Mouse (Mus musculus) MEL (cell line): ENCODE results near the gene Cenpu. TPM values are rescaled to one million over a fixed set of nuclear protein-coding genes. Genes with fewer than 3 reads are reported as not detected.

Experiments used
- DNase-seq: peaks from one replicate; pipeline ENCODE4 v3.0.0; 2011; ENCODE audit warnings: low read depth, low spot score
- H3K27ac ChIP-seq: 2 replicates; pipeline ENCODE4 v1.5.1; 2012; ENCODE audit warnings: low read depth, mild to moderate bottlenecking, control low read depth, low read length, moderate library complexity; ENCODE audit not compliant: control insufficient read depth
- H3K27me3 ChIP-seq, 2 experiments: fragments of 150-350 bp in 1 of 2; sonication (generic) in 1 of 2; 2 replicates each; pipeline ENCODE4 v1.6.1; 2012; ENCODE audit warnings: low read length in 2 of 2, mild to moderate bottlenecking in 2 of 2, improper control_type of control experiment in 1 of 2, moderate library complexity in 1 of 2; ENCODE audit not compliant: insufficient read depth in 2 of 2, control insufficient read depth in 1 of 2
- H3K36me3 ChIP-seq, 2 experiments: 2 replicates each; pipeline ENCODE4 v1.6.1; 2012 to 2014; ENCODE audit warnings: low read length in 2 of 2, improper control_type of control experiment in 1 of 2, inconsistent platforms in 1 of 2, mild to moderate bottlenecking in 1 of 2; ENCODE audit not compliant: insufficient read depth in 2 of 2, control insufficient read depth in 1 of 2
- H3K4me1 ChIP-seq, 2 experiments: fragments of 150-350 bp in 1 of 2; sonication (generic) in 1 of 2; 2 replicates each; pipeline ENCODE4 v1.6.1; 2012; ENCODE audit warnings: low read length in 2 of 2, improper control_type of control experiment in 1 of 2, mild to moderate bottlenecking in 1 of 2; ENCODE audit not compliant: insufficient read depth in 2 of 2, control insufficient read depth in 1 of 2
- H3K4me3 ChIP-seq, 2 experiments: fragments of 150-350 bp in 1 of 2; sonication (generic) in 1 of 2; 2 replicates each; pipeline ENCODE4 v1.5.1; 2012; ENCODE audit warnings: low read depth in 2 of 2, low read length in 2 of 2, mild to moderate bottlenecking in 2 of 2, moderate library complexity in 2 of 2, control low read depth in 1 of 2, improper control_type of control experiment in 1 of 2; ENCODE audit not compliant: control insufficient read depth in 1 of 2, insufficient read depth in 1 of 2
- H3K79me2 ChIP-seq: 2 replicates; pipeline ENCODE4 v1.6.1; 2012; ENCODE audit warnings: mild to moderate bottlenecking, low read length, moderate library complexity; ENCODE audit not compliant: control insufficient read depth, poor library complexity, insufficient read depth
- H3K9ac ChIP-seq: 2 replicates; pipeline ENCODE4 v1.6.1; 2012; ENCODE audit warnings: low read depth, mild to moderate bottlenecking, control low read depth, low read length, moderate library complexity; ENCODE audit not compliant: control insufficient read depth, poor library complexity, severe bottlenecking
- H3K9me3 ChIP-seq: fragments of 150-350 bp; sonication (generic); replicated peaks from 2 replicates; pipeline ENCODE4 v1.6.1; 2012; ENCODE audit warnings: mild to moderate bottlenecking, low read length, improper control_type of control experiment, moderate library complexity; ENCODE audit not compliant: insufficient read depth
- BHLHE40 ChIP-seq: IDR thresholded peaks from 2 replicates; pipeline ENCODE4 v1.6.1; 2012; ENCODE audit warnings: low read depth, mild to moderate bottlenecking, inconsistent platforms, low read length, improper control_type of control experiment, borderline replicate concordance
- CHD1 ChIP-seq: IDR thresholded peaks from 2 replicates; pipeline ENCODE4 v1.6.1; 2012; ENCODE audit warnings: low read depth, mild to moderate bottlenecking, inconsistent platforms, low read length, improper control_type of control experiment
- CHD2 ChIP-seq: IDR thresholded peaks from 2 replicates; pipeline ENCODE4 v1.6.1; 2011; ENCODE audit warnings: low read length, improper control_type of control experiment
- CTCF ChIP-seq, 3 experiments: IDR thresholded peaks in 2 of 3; conservative IDR thresholded peaks in 1 of 3; 2 replicates each; pipeline ENCODE4 v1.5.1; 2011 to 2012; ENCODE audit warnings: low read length in 3 of 3, low read depth in 2 of 3, mild to moderate bottlenecking in 2 of 3, improper control_type of control experiment in 1 of 3, inconsistent platforms in 1 of 3, mixed read lengths in 1 of 3, moderate library complexity in 1 of 3; ENCODE audit not compliant: control insufficient read depth in 1 of 3, insufficient read depth in 1 of 3, poor library complexity in 1 of 3, severe bottlenecking in 1 of 3
- ELF1 ChIP-seq: IDR thresholded peaks from 2 replicates; pipeline ENCODE4 v1.6.1; 2014; ENCODE audit warnings: low read depth, mild to moderate bottlenecking, inconsistent platforms, low read length, improper control_type of control experiment, moderate library complexity
- ETS1 ChIP-seq: IDR thresholded peaks from 2 replicates; pipeline ENCODE4 v1.6.1; 2012; ENCODE audit warnings: low read depth, mild to moderate bottlenecking, inconsistent platforms, low read length, improper control_type of control experiment, moderate library complexity
- GABPA ChIP-seq: IDR thresholded peaks from 2 replicates; pipeline ENCODE4 v1.6.1; 2012; ENCODE audit warnings: low read depth, mild to moderate bottlenecking, inconsistent platforms, low read length, improper control_type of control experiment, moderate library complexity
- GATA1 ChIP-seq: IDR thresholded peaks from 2 replicates; pipeline ENCODE4 v1.6.1; 2011; ENCODE audit warnings: low read depth, low read length, improper control_type of control experiment
- HCFC1 ChIP-seq: IDR thresholded peaks from 2 replicates; pipeline ENCODE4 v1.6.1; 2012; ENCODE audit warnings: low read depth, mild to moderate bottlenecking, inconsistent platforms, low read length, improper control_type of control experiment, moderate library complexity
- MAFK ChIP-seq: IDR thresholded peaks from 2 replicates; pipeline ENCODE4 v1.6.1; 2011; ENCODE audit warnings: low read depth, mild to moderate bottlenecking, low read length, improper control_type of control experiment, borderline replicate concordance
- MAX ChIP-seq: IDR thresholded peaks from 2 replicates; pipeline ENCODE4 v1.6.1; 2011; ENCODE audit warnings: low read length, improper control_type of control experiment
- MAZ ChIP-seq: IDR thresholded peaks from 2 replicates; pipeline ENCODE4 v1.6.1; 2012; ENCODE audit warnings: low read depth, mild to moderate bottlenecking, inconsistent platforms, low read length, improper control_type of control experiment
- MEF2A ChIP-seq: IDR thresholded peaks from 2 replicates; pipeline ENCODE4 v1.6.1; 2014; ENCODE audit warnings: low read depth, mild to moderate bottlenecking, inconsistent platforms, low read length, improper control_type of control experiment; ENCODE audit not compliant: poor library complexity, insufficient replicate concordance, severe bottlenecking; ENCODE audit errors: extremely low read depth
- MXI1 ChIP-seq: IDR thresholded peaks from 2 replicates; pipeline ENCODE4 v1.6.1; 2011; ENCODE audit warnings: mild to moderate bottlenecking, low read depth, low read length, improper control_type of control experiment
- MYB ChIP-seq: IDR thresholded peaks from 2 replicates; pipeline ENCODE4 v1.6.1; 2011; ENCODE audit warnings: mild to moderate bottlenecking, low read depth, low read length, improper control_type of control experiment
- MYC ChIP-seq: IDR thresholded peaks from 2 replicates; pipeline ENCODE4 v1.6.1; 2011; ENCODE audit warnings: low read depth, mild to moderate bottlenecking, low read length, improper control_type of control experiment, moderate library complexity
- NELFE ChIP-seq: IDR thresholded peaks from 2 replicates; pipeline ENCODE4 v1.6.1; 2011; ENCODE audit warnings: low read depth, low read length, improper control_type of control experiment
- NRF1 ChIP-seq: IDR thresholded peaks from 2 replicates; pipeline ENCODE4 v1.6.1; 2014; ENCODE audit warnings: low read depth, mild to moderate bottlenecking, inconsistent platforms, low read length, improper control_type of control experiment, moderate library complexity; ENCODE audit not compliant: poor library complexity, insufficient read depth, severe bottlenecking
- POLR2A ChIP-seq, 2 experiments: IDR thresholded peaks; 2 replicates each; pipeline ENCODE4 v1.6.1; 2011 to 2012; ENCODE audit warnings: low read length in 2 of 2, mild to moderate bottlenecking in 2 of 2, control low read depth in 1 of 2, improper control_type of control experiment in 1 of 2, low read depth in 1 of 2, moderate library complexity in 1 of 2; ENCODE audit not compliant: control insufficient read depth in 1 of 2, insufficient read depth in 1 of 2, poor library complexity in 1 of 2
- POLR2AphosphoS2 ChIP-seq: IDR thresholded peaks from 2 replicates; pipeline ENCODE4 v1.6.1; 2011; ENCODE audit warnings: low read length, improper control_type of control experiment
- POLR2AphosphoS5 ChIP-seq: IDR thresholded peaks from 2 replicates; pipeline ENCODE4 v1.6.1; 2012; ENCODE audit warnings: low read depth, borderline replicate concordance, mild to moderate bottlenecking, inconsistent platforms, low read length, moderate library complexity, mixed read lengths
- RAD21 ChIP-seq: IDR thresholded peaks from 2 replicates; pipeline ENCODE4 v1.6.1; 2011; ENCODE audit warnings: mild to moderate bottlenecking, low read depth, low read length, improper control_type of control experiment
- RCOR1 ChIP-seq: IDR thresholded peaks from 2 replicates; pipeline ENCODE4 v1.6.1; 2012; ENCODE audit warnings: low read depth, mild to moderate bottlenecking, inconsistent platforms, low read length, improper control_type of control experiment
- TAL1 ChIP-seq: IDR thresholded peaks from 2 replicates; pipeline ENCODE4 v1.6.1; 2012; ENCODE audit warnings: mild to moderate bottlenecking, inconsistent platforms, low read length, moderate library complexity, mixed read lengths
- TCF12 ChIP-seq: IDR thresholded peaks from 2 replicates; pipeline ENCODE4 v1.6.1; 2014; ENCODE audit warnings: low read depth, mild to moderate bottlenecking, inconsistent platforms, low read length, improper control_type of control experiment, moderate library complexity
- UBTF ChIP-seq: IDR thresholded peaks from 2 replicates; pipeline ENCODE4 v1.6.1; 2012; ENCODE audit warnings: low read depth, mild to moderate bottlenecking, inconsistent platforms, low read length, improper control_type of control experiment, moderate library complexity, borderline replicate concordance; ENCODE audit not compliant: insufficient read depth
- USF1 ChIP-seq: IDR thresholded peaks from 2 replicates; pipeline ENCODE4 v1.6.1; 2014; ENCODE audit warnings: low read depth, mild to moderate bottlenecking, inconsistent platforms, low read length, improper control_type of control experiment, moderate library complexity
- USF2 ChIP-seq, 2 experiments: IDR thresholded peaks; 2 replicates each; pipeline ENCODE4 v1.6.1; 2011 to 2012; ENCODE audit warnings: improper control_type of control experiment in 2 of 2, low read length in 2 of 2, borderline replicate concordance in 1 of 2, inconsistent platforms in 1 of 2, low read depth in 1 of 2, mild to moderate bottlenecking in 1 of 2; ENCODE audit not compliant: insufficient read depth in 1 of 2
- ZC3H11A ChIP-seq: IDR thresholded peaks from 2 replicates; pipeline ENCODE4 v1.6.1; 2012; ENCODE audit warnings: low read depth, mild to moderate bottlenecking, inconsistent platforms, low read length, improper control_type of control experiment
- ZKSCAN1 ChIP-seq: IDR thresholded peaks from 2 replicates; pipeline ENCODE4 v1.6.1; 2012; ENCODE audit warnings: low read depth, mild to moderate bottlenecking, inconsistent platforms, low read length, improper control_type of control experiment, moderate library complexity
- ZMIZ1 ChIP-seq: IDR thresholded peaks from 2 replicates; pipeline ENCODE4 v1.6.1; 2012; ENCODE audit warnings: low read depth, mild to moderate bottlenecking, inconsistent platforms, low read length, improper control_type of control experiment, moderate library complexity
- ZNF384 ChIP-seq: IDR thresholded peaks from 2 replicates; pipeline ENCODE4 v1.6.1; 2012; ENCODE audit warnings: low read depth, mild to moderate bottlenecking, inconsistent platforms, low read length, improper control_type of control experiment
- polyA plus RNA-seq, 2 experiments: library from polyadenylated mRNA; stranded (reverse) in 1 of 2; unstranded in 1 of 2; fragments of >175 nt in 1 of 2; fragments of >200 nt in 1 of 2; gene quantifications; 2 replicates each; pipeline versions ENCODE4 v1.2.1 to v1.2.4; 2012; ENCODE audit warnings: low replicate concordance in 2 of 2, low read depth in 1 of 2; ENCODE audit not compliant: insufficient read length in 2 of 2, insufficient read depth in 1 of 2, missing spikeins in 1 of 2
- total RNA-seq: library from RNA; depleted of rRNA; stranded (reverse); fragments of 300-350 nt; gene quantifications from 2 replicates; pipeline ENCODE4 v1.2.3, GENCODE M21; 2012

The Cenpu gene
- total and polyA plus RNA-seq, 3 experiments = 30.7 to 446 (median 42.5) TPM

- TF ChIP-seq TCF12 (peak; percentile 81), MYB (peak; percentile 97)
Measured at GRCm38 (mm10) chr8:46615936-46616335, 64.1 kb downstream of the Cenpu start (continued).

GRCm38 (mm10) chr8:46616879-46617689, 65.3 kb downstream of the Cenpu start, which contains the start of the genes Primpol and Casp3:
Gene Primpol (minus strand): TSS chr8:46617212.
Gene Casp3 (plus strand): TSS chr8:46617291.
- no peaks in the 10 kb centered on the region for H3K9me3 ChIP-seq
- peaks cover 0 to 33% of the 10 kb centered on the region in 2 experiments; a peak in 3 of 4 replicates for H3K36me3 ChIP-seq
- H3K9ac ChIP-seq = peak within 1 kb of the TSS; percentile 86
- peak; percentile 98 for DNase-seq
- no peaks in the 10 kb centered on the region for H3K27me3 ChIP-seq
- H3K4me1 ChIP-seq = peaks cover 9 to 10% of the 10 kb centered on the region in 2 experiments
- H3K4me3 ChIP-seq = peak within 1 kb of the TSS; percentile 81 to 96
- H3K79me2 ChIP-seq = peaks cover 41% of the 10 kb centered on the region
- H3K27ac ChIP-seq = peak within 1 kb of the TSS; percentile 90
- TF ChIP-seq MYB = no peak
- peak; percentile 63 for TF ChIP-seq HCFC1
- peak; percentile 39; the same call in 1 of the 2 replicates for TF ChIP-seq MEF2A
- TF ChIP-seq TCF12 = peak; percentile 69
- no peak for TF ChIP-seq CTCF (IDR thresholded peaks at IDR 0.05 in 2 of 3, conservative IDR thresholded peaks at IDR 0.05 in 1 of 3; ENCODE audit: control insufficient read depth in 1 of 3, insufficient read depth in 1 of 3, low read depth in 2 of 3, low read length in 3 of 3, poor library complexity in 1 of 3, severe bottlenecking in 1 of 3)
- no peak for TF ChIP-seq ZC3H11A
- TF ChIP-seq NELFE = peak; percentile 97
- no peak for TF ChIP-seq NRF1
- no peak for TF ChIP-seq USF2 (IDR thresholded peaks at IDR 0.05; ENCODE audit: borderline replicate concordance in 1 of 2, insufficient read depth in 1 of 2, low read depth in 1 of 2, low read length in 2 of 2)
- TF ChIP-seq ZKSCAN1 = no peak
- TF ChIP-seq MAX = peak; percentile 32; the same call in 1 of the 2 replicates
- TF ChIP-seq TAL1 = no peak
- 0 out of 2 replicates have a peak, but pooled peaks have one; percentile 28 for TF ChIP-seq UBTF
- TF ChIP-seq ELF1 = no peak
- peak; percentile 40; the same call in 1 of the 2 replicates for TF ChIP-seq USF1
- no peak for TF ChIP-seq GABPA
- TF ChIP-seq RCOR1 = no peak
- TF ChIP-seq GATA1 = no peak
- TF ChIP-seq MAZ = peak; percentile 86
- no peak for TF ChIP-seq ZNF384
- peak; percentile 96 for TF ChIP-seq POLR2AphosphoS2
- no peak; the same call in 1 of the 2 replicates for TF ChIP-seq CHD2
- TF ChIP-seq RAD21 = no peak
- TF ChIP-seq ZMIZ1 = peak; percentile 98
- TF ChIP-seq MYC = peak; percentile 43; the same call in 1 of the 2 replicates
- TF ChIP-seq ETS1 = peak; percentile 48; the same call in 1 of the 2 replicates
- no peak for TF ChIP-seq CHD1
- TF ChIP-seq POLR2AphosphoS5 = peak; percentile 81; the same call in 1 of the 2 replicates
- 0 out of 2 replicates have a peak, but pooled peaks have one; percentile 22 for TF ChIP-seq BHLHE40
- TF ChIP-seq MAFK = no peak
- peak; percentile 78 to 94 for TF ChIP-seq POLR2A (IDR thresholded peaks at IDR 0.05; ENCODE audit: control insufficient read depth in 1 of 2, insufficient read depth in 1 of 2, low read depth in 1 of 2, low read length in 2 of 2, poor library complexity in 1 of 2)
- TF ChIP-seq MXI1 = peak; percentile 83
